Comparison of ENCODE assay signal across 28 mouse cellular contexts in genomic region chr6:54979426-54979825, GRCm38 (mm10).
"Had no signal": no experiment of that assay in that cellular context is flagged by ENCODE, and none has a peak within 500 bp of the region (broad histone marks: within the 10 kb centered on the region; RNA-seq: fewer than 3 reads in every experiment).

No protein-coding gene starts in this region.

- DNase-seq: left cerebral cortex, postnatal 4 days; liver; liver, embryonic 13.5 days; liver, postnatal 0 days; lung, adult 18-20 months; lung, adult 2 months; lung, embryonic 14.5 days; lung, postnatal 10 days; lung, postnatal 14 days; lung, postnatal 36 days; lung, postnatal 4 days; midbrain, embryonic 14.5 days had no signal

- H3K4me1 ChIP-seq: limb, embryonic 10.5 days; limb, embryonic 12.5 days; limb, embryonic 13.5 days; limb, embryonic 15.5 days; liver, embryonic 12.5 days; liver, embryonic 13.5 days; liver, embryonic 15.5 days; lung, embryonic 15.5 days; midbrain, embryonic 10.5 days; midbrain, embryonic 12.5 days; midbrain, embryonic 13.5 days; midbrain, embryonic 15.5 days; neural tube, embryonic 12.5 days had no signal

- H3K27me3 ChIP-seq: limb, embryonic 13.5 days; liver, embryonic 13.5 days; liver, embryonic 15.5 days; lung, embryonic 15.5 days; midbrain, embryonic 15.5 days had no signal

- H3K27ac ChIP-seq: limb, embryonic 10.5 days; limb, embryonic 12.5 days; limb, embryonic 13.5 days; limb, embryonic 15.5 days; liver, embryonic 12.5 days; liver, embryonic 13.5 days; liver, embryonic 14.5 days; liver, embryonic 15.5 days; lung, embryonic 15.5 days; macrophage; midbrain, embryonic 10.5 days; midbrain, embryonic 12.5 days; midbrain, embryonic 13.5 days; midbrain, embryonic 15.5 days; neural tube, embryonic 12.5 days had no signal

- H3K36me3 ChIP-seq: limb, embryonic 10.5 days; limb, embryonic 12.5 days; limb, embryonic 13.5 days; limb, embryonic 15.5 days; liver, embryonic 12.5 days; liver, embryonic 13.5 days; liver, embryonic 15.5 days; lung, embryonic 15.5 days; midbrain, embryonic 12.5 days; midbrain, embryonic 13.5 days; midbrain, embryonic 15.5 days; neural tube, embryonic 12.5 days had no signal

- H3K4me3 ChIP-seq: limb, embryonic 10.5 days; limb, embryonic 12.5 days; limb, embryonic 13.5 days; limb, embryonic 15.5 days; liver, embryonic 12.5 days; liver, embryonic 13.5 days; liver, embryonic 15.5 days; lung, embryonic 15.5 days; megakaryocyte, embryonic 14.5 days; midbrain, embryonic 10.5 days; midbrain, embryonic 12.5 days; midbrain, embryonic 13.5 days; midbrain, embryonic 15.5 days; myocyte; neural tube, embryonic 12.5 days had no signal

- H3K9me3 ChIP-seq: limb, embryonic 10.5 days; limb, embryonic 12.5 days; limb, embryonic 13.5 days; limb, embryonic 15.5 days; liver, embryonic 12.5 days; liver, embryonic 13.5 days; liver, embryonic 15.5 days; lung, embryonic 15.5 days; megakaryocyte, embryonic 14.5 days; midbrain, embryonic 10.5 days; midbrain, embryonic 12.5 days; midbrain, embryonic 13.5 days; midbrain, embryonic 15.5 days; neural tube, embryonic 12.5 days had no signal
